In the genomic region with DNA sequence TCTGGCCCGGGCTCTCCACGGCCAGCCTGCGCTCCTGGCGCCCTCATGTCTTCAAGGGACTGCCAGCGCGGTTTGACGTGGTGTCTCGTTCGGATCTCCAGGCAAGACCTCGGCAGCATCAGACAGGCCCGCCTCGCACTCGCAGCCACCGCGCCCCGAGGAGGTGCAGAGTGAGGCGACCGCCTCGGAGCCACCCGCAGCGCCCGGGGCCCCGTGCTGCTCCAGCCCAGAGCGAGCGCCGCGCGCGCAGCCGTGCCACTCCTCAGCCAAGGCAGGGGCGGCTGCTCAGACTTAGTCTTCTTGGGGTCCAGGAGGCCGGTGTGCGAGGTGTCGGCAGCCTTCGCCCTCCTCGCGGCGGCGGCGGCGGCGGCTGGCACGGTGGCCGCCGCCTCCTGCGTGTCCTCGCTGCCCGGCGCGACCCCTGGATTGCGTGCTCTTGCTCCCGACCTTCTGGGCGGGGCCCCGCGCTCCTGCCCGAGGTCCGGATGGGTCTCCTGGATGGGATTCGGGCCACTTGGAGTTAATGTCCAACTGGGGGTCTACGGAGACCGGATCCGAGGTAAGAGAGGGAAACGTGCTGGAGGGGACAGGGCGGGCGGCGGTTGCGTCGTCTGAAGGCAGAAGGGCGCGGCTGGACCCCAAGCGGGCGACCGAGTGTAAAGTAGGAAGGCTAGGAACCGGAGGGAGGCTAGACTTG, we compare ENCODE assay signal across 8 mouse cellular contexts. TPM values are rescaled to one million over a fixed set of nuclear protein-coding genes. Genes with fewer than 3 reads are reported as not detected.
DNase-seq lines count a peak whose midpoint lies in the region; ATAC-seq and TF ChIP-seq lines count a peak whose summit lies in the region.

A gene (plus strand): TSS at position 291 of the 697 bp plus-strand sequence.

- 0 out of 2 replicates have a peak, but pooled peaks cover 3% of the 10 kb centered on the region for H3K4me1 ChIP-seq in cerebellum, adult 2 months (ENCODE audit: control insufficient read depth, insufficient read depth, low read length)
- no peaks in the 10 kb centered on the region; the same call in 1 of the 2 replicates for H3K4me1 ChIP-seq in liver, embryonic 15.5 days (replicated peaks)

- ATAC-seq in cerebellum, adult (ENCODE audit: insufficient number of reproducible peaks, low FRiP score, low TSS enrichment) = no peak
- ATAC-seq in liver, embryonic 15.5 days (ENCODE audit: insufficient read depth) = no peak

- H3K27me3 ChIP-seq in cerebellum, adult 2 months (ENCODE audit: control insufficient read depth, insufficient read depth, low read length) = peaks cover 13% of the 10 kb centered on the region; the same call in 1 of the 2 replicates
- H3K27me3 ChIP-seq in liver, embryonic 15.5 days = peaks cover 86% of the 10 kb centered on the region

- H3K4me3 ChIP-seq in cerebellum, adult 2 months (replicated peaks; ENCODE audit: insufficient read depth, low read depth, low read length) = peak within 1 kb of the TSS; percentile 29
- H3K4me3 ChIP-seq in liver, embryonic 15.5 days (replicated peaks) = peak within 1 kb of the TSS; percentile 24

- TF ChIP-seq CTCF in cerebellum, adult 2 months (IDR thresholded peaks at IDR 0.05; ENCODE audit: borderline replicate concordance, insufficient read depth, low read depth, low read length) = no peak

- H3K27ac ChIP-seq in cerebellum, adult 2 months (ENCODE audit: insufficient read depth, low read length) = no peak within 1 kb of the TSS
- H3K27ac ChIP-seq in liver, embryonic 15.5 days (replicated peaks) = no peak within 1 kb of the TSS

- H3K9ac ChIP-seq in liver, embryonic 15.5 days = no peak within 1 kb of the TSS

- H3K4me2 ChIP-seq in liver, embryonic 15.5 days = peak within 1 kb of the TSS; percentile 52

- no peaks in the 10 kb centered on the region for H3K36me3 ChIP-seq in liver, embryonic 15.5 days (replicated peaks)

- no peaks in the 10 kb centered on the region for H3K9me3 ChIP-seq in liver, embryonic 15.5 days (replicated peaks)

- TF ChIP-seq POLR2A in cerebellum, adult 2 months (IDR thresholded peaks at IDR 0.05; ENCODE audit: borderline replicate concordance, insufficient read depth, low read length) = no peak

- under 1% methylated on average over 73 of the region's 73 CpGs for WGBS in cerebellum, adult 2 months
- 2% methylated on average over 73 of the region's 73 CpGs for WGBS in liver, embryonic 15.5 days (ENCODE audit: insufficient replicate concordance)

- DNase-seq in cerebellum, adult 2 months = peak in 1 of 2 experiments; percentile 18
- peak; percentile 32 for DNase-seq in thymus, postnatal 4 days
- no peak for DNase-seq in thymus, adult 18-20 months
- DNase-seq in heart, postnatal 4 days = peak; percentile 44
- DNase-seq in right cerebral cortex, postnatal 4 days = peak; percentile 46
- no peak for DNase-seq in urinary bladder, adult 18-20 months (ENCODE audit: low spot score in 2 of 2)

RNA-seq across cellular contexts. Expression of the gene that starts here (rescaled TPM):
- polyA plus RNA-seq in cerebellum, adult 2 months (2012; rRNA removed) = 0.23 and 0.29 TPM in 2 replicates
- total RNA-seq in heart, postnatal 4 days (2021) = 1 to 10 TPM; 2.1 TPM
- polyA plus RNA-seq in liver, embryonic 15.5 days (2015; fragmentation: Nextera tagmentation; extraction: Ambion mirVana) = not detected in 2 replicates

Comparison
In these comparisons a context has a peak if more than half of its experiments do, and no peak if none do; other contexts are left out.
1. DNase-seq: peak in thymus, postnatal 4 days (single experiment), heart, postnatal 4 days (single experiment) and right cerebral cortex, postnatal 4 days (single experiment); none in thymus, adult 18-20 months (0 of 2) and urinary bladder, adult 18-20 months (0 of 2).